Mouse (Mus musculus): ENCODE data around the gene E130308A19Rik.
"Not testable (repeated sequence)": the region's sequence is repeated elsewhere in the genome, so short reads cannot be mapped to it uniquely, and the experiment has no call there.

The E130308A19Rik gene

DNA sequence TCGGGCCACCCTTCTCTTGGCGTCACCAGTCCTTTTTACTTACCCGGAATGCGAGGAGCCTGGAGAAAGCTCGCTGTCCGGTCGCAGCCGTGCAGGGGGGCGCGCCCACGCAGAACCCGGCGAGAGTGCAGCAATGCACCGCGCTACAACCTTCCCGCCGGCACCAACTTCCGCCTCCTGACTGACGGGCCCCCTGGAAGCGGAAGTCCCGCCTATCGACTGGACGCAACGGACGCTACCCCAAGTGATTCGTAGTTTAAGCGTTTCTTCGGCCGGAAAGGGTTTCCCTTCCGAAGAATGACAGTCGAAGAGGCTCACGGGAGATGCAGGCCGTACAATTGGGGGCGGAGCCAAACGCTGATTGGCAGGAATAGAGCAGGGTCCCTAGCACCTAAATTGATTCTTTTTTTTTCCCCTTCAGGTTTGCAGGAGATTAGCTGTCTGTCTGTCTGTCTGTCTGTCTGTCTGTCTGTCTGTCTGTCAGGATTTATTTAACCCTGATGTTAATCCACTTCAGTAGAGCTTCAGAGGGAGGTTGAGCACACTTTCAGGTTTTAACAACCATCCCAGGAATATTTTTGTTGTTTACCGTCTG lies 157.8 kb downstream of the E130308A19Rik start:
- peak; percentile 91 to 94 for DNase-seq (ENCODE audit: low spot score in 2 of 2)

DNA sequence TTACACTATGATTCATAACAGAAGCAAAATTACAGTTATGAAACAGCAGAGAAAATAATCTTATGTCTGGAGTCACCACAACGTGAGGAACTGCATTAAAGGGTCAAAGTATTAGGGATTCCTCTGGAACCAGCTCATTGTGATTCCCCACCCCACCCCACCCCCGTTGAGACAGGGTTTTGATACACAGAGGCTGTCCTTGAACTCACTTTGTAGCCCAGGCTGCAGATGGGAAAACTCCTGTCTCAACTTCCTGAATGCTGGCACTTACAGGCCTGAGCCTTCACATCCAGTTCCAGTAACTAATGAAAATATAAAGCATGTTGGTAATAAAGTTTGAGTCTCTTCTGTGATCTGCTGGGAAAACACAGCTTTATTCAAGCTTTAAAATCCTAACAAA lies 159.4 kb downstream of the E130308A19Rik start:
- no peak for DNase-seq (ENCODE audit: low spot score in 2 of 2)

DNA sequence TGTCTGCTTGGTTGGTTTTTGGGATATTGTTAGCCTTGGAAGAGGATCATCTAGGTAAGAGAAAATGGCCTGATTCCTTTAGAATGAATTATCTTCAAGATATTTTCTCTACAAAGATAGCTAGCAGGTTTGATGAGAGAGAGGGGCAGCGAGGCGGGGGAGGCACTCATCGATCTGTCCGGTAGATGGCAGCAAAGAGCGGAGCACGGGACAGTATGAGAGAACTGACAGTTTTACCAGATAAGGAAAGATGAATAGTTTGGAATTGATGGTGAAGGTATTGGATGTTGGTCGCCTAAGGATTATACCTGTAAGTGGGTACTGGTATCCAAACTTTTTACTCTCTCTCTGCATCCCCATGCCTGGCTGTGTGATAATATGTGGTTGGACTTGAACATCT lies 160.7 kb downstream of the E130308A19Rik start:
- peak; percentile 47 to 84 for DNase-seq (ENCODE audit: low spot score in 2 of 2)

DNA sequence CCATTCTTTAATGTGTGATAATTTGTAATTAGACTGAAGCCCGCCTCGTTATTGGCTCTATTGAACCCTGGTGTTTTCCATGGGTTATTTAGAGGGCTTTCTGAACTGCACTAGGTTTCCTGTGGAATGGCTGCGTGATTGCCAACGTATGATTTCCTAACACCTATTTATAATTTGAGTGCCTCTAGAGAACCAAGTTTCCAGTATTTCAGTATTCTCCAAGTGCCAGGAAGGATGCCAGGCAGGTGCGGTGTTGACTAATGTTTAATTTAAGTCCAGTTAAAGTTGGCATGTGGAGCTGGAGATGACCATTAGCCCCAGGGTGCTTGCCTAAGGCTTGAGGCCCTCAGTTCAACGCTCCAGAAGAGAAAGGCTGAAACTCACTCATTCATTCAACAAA lies 161.1 kb downstream of the E130308A19Rik start:
- no peak for DNase-seq (ENCODE audit: low spot score in 2 of 2)

DNA sequence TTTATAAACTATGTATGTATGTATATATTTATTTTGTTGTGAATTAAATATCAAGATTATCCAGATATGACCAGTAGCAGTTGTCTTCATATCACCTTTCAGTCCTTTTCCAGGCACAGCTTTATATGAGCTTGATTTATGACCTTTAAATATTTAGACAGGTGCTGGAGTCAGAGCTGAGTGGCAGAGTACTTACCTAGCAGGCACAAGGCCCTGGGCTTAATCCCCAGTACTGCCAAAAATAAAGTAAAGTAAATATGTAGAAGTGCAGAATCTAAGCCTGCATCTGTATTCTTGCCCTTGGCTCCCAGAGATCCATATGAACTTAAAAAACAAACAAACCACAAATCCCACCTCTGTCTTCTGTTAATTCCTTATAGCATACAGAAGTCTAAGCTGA lies 163.0 kb downstream of the E130308A19Rik start:
- DNase-seq (ENCODE audit: low spot score in 2 of 2) = no peak

DNA sequence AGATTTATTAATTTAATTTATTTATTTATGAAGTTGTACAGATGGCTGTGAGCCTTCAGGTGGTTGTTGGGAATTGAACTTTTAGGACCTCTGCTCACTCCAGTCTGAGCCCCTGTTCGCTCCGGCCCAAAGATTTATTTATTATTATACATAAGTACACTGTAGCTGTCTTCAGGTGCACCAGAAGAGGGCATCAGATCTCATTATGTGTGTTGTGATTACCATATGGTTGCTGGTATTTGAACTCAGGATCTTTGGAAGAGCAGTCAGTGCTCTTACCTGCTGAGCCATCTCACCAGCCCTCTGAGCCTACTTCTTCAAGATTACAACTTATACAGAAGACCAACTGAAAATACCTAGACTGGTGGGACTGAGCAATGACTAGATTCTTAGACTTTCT lies 167.6 kb downstream of the E130308A19Rik start:
- not testable (repeated sequence) for DNase-seq (ENCODE audit: low spot score in 2 of 2)

DNA sequence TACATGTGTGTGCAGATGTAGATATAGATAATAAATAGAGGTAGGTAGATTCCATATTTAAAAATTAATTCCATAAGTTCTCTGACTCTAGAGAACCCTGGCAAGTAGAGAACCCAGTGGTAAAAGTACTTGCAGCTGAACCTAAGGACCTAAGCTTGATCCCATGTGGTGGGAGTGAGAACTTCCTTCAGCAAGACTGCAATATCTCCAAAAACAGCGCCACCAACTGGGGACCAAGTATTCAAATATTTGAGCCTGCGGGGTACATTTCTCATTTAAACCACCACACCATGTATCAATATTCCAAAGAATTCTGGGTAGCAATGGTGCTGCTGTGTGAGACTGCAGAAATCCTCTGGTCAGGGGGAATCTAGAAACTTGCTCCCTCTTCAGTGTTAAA lies 168.1 kb downstream of the E130308A19Rik start:
- DNase-seq (ENCODE audit: low spot score in 2 of 2) = no peak

DNA sequence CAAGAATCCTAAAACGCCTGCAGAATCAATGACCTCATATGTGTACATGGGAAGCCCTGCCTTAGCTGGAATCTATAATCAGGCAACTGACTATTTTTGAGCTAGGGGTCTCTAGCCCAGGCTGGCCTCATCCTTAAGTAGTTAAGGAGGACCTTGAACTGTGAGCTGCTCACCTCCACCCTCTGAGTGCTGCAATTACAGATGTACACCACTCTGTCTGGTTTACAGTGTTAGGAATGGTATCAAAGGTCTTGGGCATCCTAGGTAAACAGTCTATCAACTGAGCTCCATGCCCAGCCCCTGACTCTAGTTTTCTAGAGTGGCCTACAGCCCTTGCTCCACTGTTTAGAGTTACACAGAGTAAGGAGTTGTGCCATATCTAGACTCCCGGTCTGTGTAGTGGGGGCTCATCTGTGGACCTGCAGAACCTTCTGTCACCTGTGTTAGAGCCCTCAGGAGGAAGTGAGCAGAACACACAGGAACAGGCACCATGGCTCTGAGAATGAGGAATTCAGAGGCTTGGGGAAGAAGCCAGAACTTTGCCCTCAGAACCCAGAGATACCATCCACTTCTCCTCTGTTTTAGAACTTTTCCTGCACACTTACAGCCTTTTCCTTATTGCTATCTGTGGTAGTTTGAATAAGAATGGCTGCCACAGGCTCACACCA lies 169.9 kb downstream of the E130308A19Rik start:
- DNase-seq (ENCODE audit: low spot score in 2 of 2) = no peak

DNA sequence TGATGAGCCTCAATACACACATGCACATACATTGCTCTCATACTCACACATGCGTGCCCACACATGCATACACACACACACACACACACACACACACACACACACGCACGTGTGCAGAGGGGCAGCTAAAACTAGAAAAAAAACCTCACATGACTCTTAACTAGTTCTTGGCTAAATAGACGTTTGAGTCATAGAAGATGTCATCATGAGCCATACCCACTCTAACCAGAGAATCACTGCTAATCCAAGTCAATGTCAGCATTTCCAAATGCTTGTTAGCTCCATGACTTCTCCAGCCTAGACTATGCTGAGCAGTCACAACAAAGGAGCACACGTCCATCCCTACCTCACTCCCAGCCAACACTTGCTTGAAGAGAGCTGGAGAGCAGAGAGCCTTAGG lies 174.2 kb downstream of the E130308A19Rik start:
- DNase-seq (ENCODE audit: low spot score in 2 of 2) = no peak

DNA sequence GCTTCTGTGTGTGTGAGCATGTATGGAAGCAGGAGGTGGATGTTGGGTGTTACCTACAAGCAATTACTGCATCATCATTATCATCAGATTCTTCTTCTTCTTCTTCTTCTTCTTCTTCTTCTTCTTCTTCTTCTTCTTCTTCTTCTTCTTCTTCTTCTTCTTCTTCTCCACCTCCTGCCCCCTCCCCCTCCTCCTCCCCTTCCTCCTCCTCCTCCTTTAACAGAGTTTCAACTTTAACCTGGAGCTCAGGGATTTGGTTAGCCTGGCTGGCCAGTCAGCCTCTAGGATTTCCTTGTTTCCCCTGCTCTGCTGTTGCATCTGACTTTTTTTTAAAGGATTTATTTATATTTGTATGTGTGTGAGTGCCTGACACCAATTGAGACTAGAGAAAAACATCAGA lies 175.5 kb downstream of the E130308A19Rik start, which contains the start of gene Inip:
Gene Inip, minus strand, starts transcription at position 101 of the 400 bp plus-strand sequence.
- no peak for DNase-seq (ENCODE audit: low spot score in 2 of 2)

DNA sequence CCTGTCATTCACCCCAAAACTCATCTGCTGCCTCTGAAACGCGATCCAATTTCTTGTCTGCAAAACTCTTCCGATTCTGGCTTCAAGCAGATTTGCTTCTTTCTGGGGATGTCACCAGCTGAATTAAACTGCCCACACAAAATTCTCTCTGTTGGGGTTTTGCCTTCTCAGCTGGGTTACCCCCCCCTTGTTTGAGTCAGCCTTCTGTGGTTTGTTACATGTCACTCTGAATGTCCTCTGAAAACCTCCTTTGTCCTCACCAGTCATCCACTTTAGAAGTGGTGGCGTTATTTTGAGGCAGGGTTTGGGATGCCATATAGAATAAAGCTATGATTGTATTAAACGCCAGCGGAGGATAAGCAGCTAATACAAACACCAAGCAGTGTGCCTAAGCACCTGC lies 176.1 kb downstream of the E130308A19Rik start:
- no peak for DNase-seq (ENCODE audit: low spot score in 2 of 2)

DNA sequence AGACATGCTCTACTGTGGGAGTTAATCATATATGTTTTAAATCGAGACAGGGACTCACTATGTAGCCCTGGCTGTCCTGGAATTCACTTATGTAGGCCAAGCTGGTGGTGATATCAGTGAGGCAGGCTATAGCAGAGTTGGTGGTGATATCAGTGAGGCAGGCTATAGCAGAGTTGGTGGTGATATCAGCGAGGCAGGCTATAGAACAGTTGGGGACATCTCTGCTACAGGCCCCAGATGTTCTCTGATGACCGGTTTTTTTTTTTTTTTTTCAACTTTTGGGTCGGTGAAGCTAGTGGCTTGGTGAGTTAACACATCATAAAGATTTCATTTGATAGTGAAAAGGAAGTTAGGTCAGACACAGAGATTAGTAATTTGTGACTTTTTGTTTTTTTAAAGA lies 176.8 kb downstream of the E130308A19Rik start:
- DNase-seq (ENCODE audit: low spot score in 2 of 2) = no peak

DNA sequence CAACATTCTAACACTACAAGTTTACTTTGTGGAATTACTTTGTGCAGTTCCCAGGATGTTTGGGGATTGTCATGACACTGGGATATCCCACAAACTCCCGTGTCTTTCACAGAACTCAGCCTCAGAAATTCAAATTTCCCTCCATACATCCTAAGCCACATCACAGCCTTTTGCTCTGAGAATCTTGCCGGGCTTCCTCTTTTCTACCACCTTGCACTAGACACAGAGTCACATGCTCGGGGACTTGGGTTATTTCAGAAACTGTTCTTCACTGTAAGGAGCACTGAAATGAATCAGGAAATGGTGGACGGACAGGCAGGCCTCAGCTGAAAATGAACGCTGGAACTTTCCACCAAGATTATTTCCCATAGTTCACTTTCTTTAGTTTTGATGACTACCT lies 177.3 kb downstream of the E130308A19Rik start:
- no peak for DNase-seq (ENCODE audit: low spot score in 2 of 2)

DNA sequence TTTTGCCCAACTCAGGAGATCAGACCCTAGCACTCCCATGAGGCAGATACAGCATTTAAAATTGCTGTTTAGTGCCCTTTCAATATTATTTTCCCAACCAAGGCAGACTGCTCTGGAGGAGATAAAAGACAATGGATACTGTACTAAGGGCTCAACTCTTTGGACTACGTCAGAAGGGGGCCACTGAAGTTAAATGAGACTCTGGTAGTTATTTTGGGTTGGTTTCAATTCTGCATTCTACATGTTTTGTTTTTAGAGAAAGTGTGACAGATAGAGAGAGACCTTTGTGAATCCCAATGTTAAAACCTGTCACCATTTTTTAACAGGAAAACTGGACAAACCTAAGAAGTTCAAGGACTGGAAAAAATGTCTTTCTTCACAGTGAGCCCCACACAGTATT lies 178.7 kb downstream of the E130308A19Rik start:
- no peak for DNase-seq (ENCODE audit: low spot score in 2 of 2)

DNA sequence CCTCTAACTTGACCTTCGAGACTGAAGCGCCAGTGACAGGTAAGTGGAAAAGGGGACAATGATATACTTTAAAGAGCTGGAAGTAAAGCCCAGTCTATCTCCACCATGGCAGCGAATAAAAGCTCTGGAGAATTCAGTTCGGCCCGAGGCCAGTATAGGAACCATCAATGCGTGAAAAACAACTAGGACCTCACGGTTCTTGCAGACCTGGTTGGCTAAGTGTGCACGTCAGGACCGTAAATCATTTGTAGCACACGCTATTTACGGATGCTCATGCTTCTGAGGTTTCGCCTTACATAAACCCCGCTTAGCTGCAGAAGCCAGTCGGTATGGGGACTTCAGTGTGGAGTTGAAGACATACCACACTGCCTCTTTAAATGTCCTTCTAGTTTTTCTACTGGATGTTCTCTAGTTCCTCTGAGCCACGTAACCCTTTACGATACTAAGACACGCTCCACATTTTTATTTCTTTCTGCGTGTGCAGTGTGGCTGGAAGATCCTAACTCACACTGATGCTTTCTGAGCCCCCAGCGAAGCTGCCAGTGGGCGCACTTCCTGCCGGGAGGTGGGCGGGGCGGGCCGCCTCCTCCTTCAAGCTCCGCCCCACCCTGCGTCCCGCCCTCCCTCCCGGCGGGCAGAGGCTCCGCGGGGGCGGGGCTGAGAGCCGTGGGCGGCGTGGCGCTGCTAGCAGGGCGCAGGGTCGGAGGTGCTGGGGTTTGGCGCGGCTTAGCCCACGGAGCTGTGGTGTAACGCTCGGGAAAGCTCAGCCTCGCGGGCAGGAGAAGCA lies 179.4 kb downstream of the E130308A19Rik start, which contains the start of gene Snx30:
Gene Snx30, plus strand, starts transcription at position 660 of the 787 bp plus-strand sequence.
- DNase-seq (ENCODE audit: low spot score in 2 of 2) = peak; percentile 85 to 86

DNA sequence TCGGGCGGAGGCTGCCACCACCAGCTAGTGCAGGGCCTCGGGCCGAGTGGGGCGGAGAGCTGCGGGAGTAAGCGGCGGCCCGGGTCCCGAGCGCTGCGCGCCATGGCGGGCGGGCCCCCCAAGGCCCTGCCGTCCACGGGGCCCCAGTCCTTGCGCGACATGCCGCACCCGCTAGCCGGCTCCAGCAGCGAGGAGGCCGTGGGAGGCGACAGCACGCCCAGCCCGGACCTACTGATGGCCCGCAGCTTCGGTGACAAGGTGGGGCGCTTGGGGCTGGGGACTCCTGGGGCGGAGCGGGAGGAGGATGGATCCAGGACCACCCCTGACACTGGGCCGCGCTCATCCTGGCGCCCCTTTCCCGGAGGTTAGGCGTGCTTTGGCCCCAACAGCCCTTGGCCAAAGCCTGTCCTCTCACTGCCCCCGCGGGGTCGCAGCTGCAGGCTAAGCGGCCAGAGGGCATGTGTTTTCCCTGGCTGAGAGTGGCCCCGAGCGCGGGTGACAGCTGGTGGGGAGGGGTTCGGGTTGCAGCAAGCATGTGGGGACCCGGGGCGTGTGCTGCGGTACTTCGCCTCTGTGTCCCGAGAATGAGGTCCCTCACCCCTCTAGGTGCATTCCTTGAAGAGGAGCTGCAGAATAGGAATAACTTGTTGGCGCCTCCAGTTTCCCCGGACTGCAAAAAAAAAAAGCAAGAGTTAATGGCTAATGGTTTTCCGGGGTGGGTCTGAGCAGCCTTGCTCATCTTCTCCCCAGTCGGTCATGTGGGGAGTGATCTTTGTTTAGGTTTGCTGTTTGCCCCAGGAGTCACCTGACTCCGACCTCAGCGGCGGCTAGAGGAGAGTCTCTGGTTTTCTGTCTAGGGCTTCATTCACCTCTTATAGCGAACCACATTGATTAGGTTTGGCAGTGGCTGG lies 180.2 kb downstream of the E130308A19Rik start:
- no peak for DNase-seq (ENCODE audit: low spot score in 2 of 2)

DNA sequence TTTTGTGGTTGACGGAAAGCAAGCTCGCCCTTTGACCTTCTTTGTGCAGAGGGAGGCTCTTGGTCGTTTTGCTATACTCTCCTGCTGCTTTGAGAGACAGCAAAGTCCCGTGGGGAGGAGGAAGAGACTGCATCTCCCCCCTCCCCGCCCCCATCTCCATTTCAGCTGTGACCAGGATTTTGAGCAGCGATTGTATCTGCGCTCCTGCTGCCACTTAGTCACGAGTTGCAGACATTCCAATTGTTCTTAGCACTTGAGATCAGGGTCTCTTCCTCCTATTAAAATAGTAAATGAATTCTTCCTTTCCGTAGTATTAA lies 180.8 kb downstream of the E130308A19Rik start:
- no peak for DNase-seq (ENCODE audit: low spot score in 2 of 2)

DNA sequence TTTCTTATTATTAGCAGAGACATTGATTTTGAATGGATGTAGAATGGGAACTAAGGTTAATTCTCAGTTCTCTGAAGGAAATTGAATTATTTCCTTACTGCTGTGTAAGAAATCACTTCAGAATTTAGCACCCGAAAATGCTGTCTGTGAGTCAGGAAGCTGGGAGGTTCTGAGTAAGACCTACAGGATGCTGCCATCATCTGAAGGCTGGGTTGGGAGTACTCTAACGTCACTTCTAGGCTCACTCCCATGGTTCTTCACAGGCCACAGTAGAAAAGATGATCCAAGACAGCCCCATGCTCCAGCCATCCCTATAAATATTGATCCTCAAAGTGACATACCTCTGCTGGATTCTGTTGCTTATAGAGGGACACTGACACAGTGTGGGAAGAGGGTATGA lies 181.5 kb downstream of the E130308A19Rik start:
- no peak for DNase-seq (ENCODE audit: low spot score in 2 of 2)

DNA sequence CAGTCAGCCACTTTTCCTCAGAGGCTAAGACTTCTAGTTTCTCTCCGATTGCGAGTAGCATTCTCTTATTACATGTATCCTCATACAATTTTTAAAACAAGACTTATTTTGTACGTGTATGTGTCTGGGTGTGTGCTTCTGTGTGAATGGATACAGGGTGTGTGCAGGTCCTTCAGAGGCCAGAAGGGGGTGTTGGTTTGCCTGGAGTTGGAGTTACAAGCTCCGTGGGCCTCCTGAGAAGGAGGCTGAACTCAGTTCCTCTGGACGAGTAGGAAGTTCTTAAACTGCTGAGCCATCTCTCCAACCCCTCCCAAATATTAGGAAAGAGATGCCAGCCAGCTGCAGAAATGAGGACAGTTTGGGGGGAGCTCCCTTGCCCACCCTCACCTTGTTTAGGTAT lies 182.4 kb downstream of the E130308A19Rik start:
- DNase-seq (ENCODE audit: low spot score in 2 of 2) = no peak
